Mouse (Mus musculus): ENCODE measurements around the gene Gtf2h4.
A peak's percentile ranks its signal among the peaks of the same experiment; 100 is the strongest.

Gtf2h4 gene

DNA sequence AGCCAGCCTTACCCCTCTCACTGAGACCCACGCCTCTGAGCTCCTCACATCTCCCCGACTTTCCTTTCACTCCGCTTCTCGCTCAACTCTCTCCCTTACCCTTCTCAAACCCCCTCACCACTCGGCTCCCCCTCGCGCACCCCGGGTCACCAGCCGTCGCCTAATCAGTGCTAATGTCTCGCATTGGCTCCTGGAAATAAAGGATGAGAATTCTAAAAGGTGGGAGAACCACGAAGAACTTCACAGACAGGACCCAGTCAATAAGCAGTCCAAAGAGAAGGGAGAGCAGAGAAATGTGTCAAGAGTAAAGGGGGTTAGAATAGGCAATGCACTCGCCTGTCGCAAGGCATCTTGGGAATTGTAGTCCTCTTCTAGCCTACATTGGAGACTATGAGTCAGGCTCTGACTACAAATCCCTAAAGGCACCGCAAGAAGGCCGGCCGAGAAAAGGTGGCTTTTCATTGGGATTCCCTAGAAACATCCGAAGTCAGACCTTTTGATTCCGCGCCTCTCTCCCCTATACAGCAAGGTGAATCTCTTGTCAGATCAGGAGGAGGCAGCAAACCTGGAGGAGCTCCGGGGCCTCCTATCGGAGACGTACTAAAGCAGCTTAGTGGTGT is at the start of gene Gtf2h4:
TSS of gene Gtf2h4 (minus strand) at position 324 of the 620 bp plus-strand sequence.
- DNase-seq: peak; percentile 67 to 78

- no peak for DNase-seq
Observed at GRCm38 (mm10) chr17:35721676-35722075, 48.1 kb upstream of the Gtf2h4 start.

DNA sequence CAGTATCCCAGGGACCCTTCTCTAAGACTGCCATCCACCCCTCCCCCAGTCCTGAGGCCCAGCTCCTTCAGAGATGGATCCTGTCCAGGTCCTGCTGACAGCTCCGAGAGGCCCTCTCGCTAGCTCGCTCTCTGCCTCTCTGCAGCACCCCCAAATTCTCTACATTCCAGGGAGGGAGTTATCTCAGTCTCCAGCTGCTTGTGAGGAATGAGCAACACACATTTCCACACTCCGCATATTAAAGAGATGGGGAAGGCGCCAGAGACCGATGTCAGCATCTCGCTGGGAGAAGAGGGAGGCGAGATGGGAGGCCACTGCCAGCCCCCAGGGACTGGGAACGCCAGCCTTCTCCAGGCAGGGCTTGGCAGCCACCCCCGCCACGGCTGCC is 46.8 kb upstream of the Gtf2h4 start:
- DNase-seq: no peak

DNA sequence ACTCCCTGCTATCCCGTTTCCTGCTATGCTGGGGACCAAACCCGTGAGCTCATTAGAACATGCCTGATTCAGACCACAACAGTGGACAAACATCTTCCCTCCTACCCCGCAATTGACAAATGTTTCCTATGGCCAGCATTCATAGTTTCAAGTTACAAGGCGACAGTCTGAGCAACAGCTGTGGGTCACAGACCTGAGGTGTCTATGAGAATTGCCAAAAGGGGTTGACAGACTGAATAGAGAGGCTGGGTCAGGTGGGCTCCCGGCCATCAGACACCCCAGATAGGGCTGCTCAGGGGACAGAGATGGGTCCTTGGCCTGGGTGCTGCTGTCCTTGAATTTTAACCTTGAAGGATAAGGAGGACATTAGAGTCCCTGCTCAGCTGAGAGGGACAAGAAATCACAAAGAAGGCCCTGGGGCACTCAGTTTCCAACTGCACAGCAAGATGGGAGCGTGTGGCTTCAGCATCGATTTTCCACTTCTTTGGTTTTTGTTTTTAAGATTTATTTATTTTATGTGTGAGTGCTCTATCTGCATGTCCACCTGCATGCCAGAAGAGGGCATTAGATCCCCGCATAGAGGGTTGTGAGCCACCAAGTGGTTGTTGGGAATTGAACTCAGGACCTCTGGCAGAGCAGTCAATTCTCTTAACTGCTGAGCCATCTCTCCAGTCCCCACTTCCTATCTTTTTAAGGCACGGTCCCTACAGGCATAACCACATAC is 46.2 kb upstream of the Gtf2h4 start:
- no peak for DNase-seq

DNA sequence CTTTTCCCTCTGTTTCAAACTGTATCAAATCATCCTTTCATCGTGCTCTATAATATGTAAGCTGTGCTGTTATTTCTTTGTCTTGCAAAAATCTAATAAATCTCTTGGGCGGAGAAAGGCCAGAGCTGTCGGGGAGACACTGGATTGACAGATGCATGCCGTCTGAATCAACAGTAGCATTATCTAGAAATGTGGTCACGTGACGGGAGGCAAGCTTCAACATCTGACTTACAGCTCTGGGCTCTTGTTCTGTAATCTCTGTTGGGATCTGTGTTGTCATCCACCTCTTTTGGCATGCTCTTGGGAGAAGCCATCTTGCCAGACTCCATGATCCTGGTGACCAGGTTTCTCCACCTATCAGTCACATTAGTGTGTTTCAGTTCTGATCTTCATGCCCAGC is 43.5 kb upstream of the Gtf2h4 start:
- DNase-seq: no peak

GRCm38 (mm10) chr17:35716114-35716513 is 42.6 kb upstream of the Gtf2h4 start:
- no peak for DNase-seq

DNA sequence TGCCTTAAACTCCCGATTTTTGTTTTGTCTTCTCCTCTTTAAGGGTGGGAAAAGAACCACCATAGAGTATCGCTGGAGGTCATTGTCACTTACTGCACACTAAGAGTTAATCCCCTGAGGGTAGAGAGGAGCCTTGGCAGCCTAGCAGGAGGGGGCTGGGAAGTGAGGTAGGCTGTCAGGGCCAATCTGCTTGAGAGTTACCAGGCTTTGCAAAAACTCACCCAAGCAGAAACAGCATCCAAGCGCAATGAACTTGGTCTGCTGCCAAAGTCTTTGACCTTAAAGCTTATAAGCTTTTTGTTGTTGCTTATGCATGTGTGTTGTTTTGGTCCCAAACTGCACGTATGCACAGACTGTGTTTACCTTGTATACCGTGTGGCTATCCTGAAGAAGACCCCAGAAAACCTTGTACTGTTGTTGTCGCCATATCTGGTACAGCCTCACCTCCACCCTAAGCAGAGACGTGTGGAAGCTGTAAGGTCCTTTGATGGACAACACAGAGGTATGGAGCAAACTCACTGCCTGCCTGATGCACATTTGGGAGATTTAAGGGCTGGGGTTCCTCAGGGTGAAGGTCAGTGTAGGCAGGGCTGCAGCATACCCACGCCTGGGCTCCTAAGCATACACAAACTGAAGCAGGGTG is 37.3 kb upstream of the Gtf2h4 start:
- DNase-seq: no peak

GRCm38 (mm10) chr17:35708611-35709010 is 35.1 kb upstream of the Gtf2h4 start:
- DNase-seq: no peak

- DNase-seq: no peak
Observed at GRCm38 (mm10) chr17:35707929-35708328, 34.4 kb upstream of the Gtf2h4 start.

GRCm38 (mm10) chr17:35705836-35706235 is 32.3 kb upstream of the Gtf2h4 start:
- peak in 1 of 2 experiments; percentile 24 for DNase-seq

GRCm38 (mm10) chr17:35704621-35705464 is 31.3 kb upstream of the Gtf2h4 start, which contains the start of gene Ddr1:
Ddr1 (minus strand) TSS chr17:35704621.
- DNase-seq: peak in 1 of 2 experiments; percentile 17

- no peak for DNase-seq
Observed at GRCm38 (mm10) chr17:35703751-35704271, 30.3 kb upstream of the Gtf2h4 start.

DNA sequence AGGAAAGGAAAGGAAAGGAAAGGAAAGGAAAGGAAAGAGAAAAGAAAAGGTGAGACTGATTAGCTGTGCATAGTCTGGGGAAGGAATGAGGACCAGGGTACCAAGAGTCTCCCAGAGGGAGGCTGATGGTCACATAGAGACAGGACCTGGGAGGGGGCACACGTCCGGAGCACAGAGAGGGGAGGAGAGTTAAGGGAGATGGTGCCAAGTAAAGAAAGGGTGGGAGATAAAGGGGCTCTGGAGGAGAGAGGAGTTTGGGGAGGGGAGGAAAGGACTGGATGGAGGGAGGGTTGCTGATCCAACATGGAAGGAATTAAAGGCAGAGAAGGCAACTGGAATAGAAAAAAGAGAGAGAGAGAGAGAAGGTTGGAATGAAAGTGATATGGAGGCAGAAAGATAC is 29.5 kb upstream of the Gtf2h4 start:
- DNase-seq: no peak

DNA sequence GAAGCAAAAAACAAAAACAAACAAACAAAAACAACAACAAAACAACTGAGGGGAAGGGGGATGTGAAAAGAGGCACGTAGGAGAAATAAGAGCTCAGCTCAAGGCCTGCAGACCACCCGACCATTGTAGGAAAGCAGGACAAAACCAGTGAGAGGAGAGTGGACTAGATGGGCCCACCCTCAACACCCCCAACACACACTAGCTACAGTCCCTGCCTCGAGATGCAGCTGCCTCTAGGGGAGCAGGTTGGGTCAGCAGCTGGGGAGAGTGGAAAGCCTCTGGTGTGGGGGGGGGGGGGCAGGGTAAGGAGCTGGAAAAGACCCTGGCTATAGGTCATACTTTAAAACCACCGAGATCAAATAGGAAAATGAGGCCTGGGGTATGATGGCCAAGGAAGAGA is 29.1 kb upstream of the Gtf2h4 start:
- DNase-seq: no peak

GRCm38 (mm10) chr17:35701978-35702461 is 28.5 kb upstream of the Gtf2h4 start:
- no peak for DNase-seq

DNA sequence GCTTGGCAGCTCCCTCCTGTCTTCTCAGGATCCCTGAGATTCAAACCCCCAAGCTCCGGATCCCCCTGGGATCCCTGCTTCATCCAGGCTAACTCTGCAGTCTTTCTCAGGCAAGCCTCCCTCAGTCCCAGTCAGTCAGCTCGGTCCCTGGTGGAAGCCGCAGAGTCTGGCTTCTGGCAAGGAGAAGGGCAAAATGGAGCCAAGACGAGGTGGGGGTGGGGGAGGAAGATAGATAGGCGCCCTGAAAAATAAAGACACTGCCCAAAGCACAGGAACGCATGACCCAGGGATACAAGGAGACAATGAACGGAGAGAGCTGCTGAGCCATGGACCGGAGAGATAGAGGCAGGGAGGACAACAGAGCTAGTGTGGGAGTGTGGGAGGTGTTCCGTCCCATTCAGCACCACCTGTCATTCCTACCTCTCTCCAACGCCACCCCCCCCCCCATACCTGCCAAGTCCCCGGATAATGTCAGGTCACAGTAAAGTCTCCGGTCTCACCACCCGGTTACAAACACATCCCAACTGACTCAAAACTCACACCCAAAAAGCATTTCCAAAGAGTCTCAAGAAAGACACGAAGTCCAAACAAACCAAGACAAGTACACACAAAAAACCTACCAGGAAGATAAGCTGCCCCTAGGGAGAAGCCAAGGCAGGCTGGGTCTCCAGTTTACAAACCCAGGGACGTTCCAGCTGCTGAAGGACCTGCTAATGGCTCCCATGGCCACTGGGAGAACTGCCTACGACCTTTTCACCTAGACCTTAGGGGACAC is 27.9 kb upstream of the Gtf2h4 start:
- DNase-seq: no peak

- DNase-seq: peak; percentile 45 to 48
Observed at GRCm38 (mm10) chr17:35700371-35700961, 26.9 kb upstream of the Gtf2h4 start.

DNA sequence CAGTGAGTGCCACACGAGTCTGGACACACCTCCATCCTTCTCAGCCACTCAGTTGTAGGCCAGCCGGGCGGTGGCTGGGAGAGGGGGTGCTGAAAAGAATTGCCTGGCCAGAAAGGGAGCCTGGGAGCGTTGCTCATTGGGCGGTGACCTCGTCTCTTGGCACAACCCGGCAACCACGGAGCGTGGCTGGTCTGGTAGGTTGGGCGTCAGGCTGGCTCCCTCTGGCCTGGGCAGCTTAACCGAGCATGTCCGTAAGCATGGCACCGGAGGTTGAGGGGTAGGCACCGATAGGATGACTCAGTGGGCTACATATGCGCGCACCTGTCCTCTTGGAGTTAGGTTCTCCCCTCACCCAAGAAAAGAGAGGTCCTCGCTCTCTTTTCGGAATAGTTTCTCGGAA is 26.4 kb upstream of the Gtf2h4 start:
- DNase-seq: no peak

DNA sequence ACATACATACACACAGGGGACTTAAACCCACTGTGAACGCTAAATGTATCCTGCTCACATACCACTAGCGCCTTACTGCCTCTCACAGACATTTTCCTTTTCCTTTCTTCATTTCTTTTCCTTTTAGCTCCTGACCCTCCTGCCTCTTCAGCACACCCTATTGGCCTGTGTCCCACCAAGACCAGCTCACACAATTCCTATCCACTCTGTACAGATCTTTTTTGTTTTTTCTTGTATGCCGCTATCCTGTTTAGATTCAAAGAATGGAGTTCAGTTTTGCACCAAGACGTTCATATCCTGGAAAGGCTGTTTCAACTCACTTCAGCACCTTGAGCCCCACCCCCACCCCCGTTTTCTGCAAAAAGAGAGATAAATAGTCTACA is 25.0 kb upstream of the Gtf2h4 start:
- no peak for DNase-seq

GRCm38 (mm10) chr17:35697759-35698500 is 24.4 kb upstream of the Gtf2h4 start:
- DNase-seq: no peak

GRCm38 (mm10) chr17:35697429-35697758 is 23.9 kb upstream of the Gtf2h4 start:
- DNase-seq: no peak
